Mouse (Mus musculus) right cerebral cortex, adult 2 months (tissue): ENCODE results near the gene Exoc3l.

Experiments
- DNase-seq, 2 experiments: peaks; one replicate each; pipeline ENCODE4 v3.0.0; 2021 to 2022; ENCODE audit warnings: low spot score in 2 of 2

The Exoc3l gene

DNA sequence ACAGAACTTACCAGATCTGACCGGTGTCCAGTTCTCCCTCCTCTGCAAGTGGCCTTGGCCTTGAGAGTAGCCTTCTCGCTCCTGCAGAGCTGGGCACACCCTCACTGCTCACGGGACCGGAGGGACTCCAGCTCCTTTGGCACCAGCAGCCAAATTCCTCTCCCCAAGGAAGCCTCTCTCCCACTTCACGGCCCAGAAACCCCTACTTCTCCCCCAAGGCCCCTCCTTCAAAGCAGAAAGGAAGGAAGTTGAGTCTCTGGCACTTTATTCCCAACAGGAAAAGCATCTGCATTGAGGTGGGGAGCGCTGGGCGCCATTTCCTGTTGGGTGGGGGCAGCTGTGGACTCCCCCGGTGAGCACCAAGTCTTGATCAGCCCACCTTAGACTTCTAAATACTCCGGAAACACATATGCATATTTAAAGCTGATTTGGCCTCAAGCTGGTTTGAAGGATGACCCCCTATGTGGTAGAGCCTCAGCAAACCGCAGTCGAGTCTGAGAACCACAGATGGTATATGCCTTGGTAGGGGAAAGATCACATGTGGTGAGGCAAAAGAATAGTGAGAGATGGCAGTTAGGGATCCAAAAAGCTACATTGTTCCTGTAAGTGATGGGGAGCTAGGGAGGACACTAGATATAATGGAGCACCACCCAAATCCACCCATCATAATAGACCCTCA lies at the start of gene Exoc3l:
Gene Exoc3l (minus strand): TSS at position 207 of the 679 bp plus-strand sequence.
- no peak for DNase-seq

GRCm38 (mm10) chr8:105345061-105345975 lies 49.4 kb upstream of the Exoc3l start:
- DNase-seq, result no peak

DNA sequence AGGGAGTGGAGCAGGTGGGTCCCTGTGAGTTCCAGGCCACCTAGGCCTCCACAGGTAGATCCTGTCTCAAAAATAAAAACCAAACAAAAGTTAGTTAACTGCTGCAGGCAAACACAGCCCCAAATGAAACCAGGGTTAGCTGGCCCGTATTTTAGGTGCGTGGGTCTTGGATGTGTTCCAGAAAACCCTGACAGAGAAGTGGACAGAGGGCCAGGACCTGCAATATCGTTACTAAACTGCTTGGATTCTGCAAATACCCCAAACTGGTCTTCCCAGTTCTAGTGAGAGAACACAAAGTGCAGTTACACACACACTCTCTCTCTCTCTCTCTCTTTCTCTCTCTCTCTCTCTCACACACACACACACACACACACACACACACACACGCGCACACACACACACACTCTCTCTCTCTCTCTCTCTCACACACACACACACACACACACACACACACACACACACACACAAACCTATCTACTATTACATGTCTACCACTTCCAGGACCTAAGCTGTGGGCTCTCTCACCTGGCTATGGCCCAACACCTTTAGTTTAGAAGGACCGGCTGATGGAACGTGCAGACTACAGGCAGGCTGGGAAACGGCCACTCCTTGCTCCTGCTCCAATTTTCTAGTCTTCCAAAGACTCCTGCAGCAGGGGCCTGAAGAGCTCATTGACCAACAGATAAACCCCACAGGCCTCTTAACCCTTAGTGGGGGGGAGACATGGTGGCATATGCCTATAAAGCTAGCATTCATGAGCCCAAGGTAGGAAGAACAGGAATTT lies 48.1 kb upstream of the Exoc3l start:
- no peak for DNase-seq

- DNase-seq, result no peak
Measured at GRCm38 (mm10) chr8:105342768-105343167, 46.9 kb upstream of the Exoc3l start.

DNA sequence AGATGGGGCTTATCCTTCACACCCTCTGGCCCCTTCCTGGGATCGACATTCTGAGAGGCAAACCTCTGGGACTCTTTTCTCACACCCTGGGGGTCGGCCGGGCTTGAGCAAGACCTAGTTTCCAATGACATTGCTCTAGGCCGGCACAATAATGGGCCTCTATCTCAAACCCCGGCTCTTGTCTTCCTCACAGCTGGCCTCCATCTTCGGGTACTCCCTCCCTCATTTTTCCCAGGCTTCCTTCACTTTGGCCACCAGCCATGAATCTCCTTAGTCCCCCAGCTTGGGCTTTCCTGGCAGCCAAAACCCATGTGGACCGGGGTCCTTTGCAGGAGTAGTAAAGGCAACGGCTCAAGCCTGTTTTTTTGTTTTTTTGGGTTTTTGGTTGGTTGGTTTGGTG lies 45.5 kb upstream of the Exoc3l start:
- DNase-seq, result no peak

DNA sequence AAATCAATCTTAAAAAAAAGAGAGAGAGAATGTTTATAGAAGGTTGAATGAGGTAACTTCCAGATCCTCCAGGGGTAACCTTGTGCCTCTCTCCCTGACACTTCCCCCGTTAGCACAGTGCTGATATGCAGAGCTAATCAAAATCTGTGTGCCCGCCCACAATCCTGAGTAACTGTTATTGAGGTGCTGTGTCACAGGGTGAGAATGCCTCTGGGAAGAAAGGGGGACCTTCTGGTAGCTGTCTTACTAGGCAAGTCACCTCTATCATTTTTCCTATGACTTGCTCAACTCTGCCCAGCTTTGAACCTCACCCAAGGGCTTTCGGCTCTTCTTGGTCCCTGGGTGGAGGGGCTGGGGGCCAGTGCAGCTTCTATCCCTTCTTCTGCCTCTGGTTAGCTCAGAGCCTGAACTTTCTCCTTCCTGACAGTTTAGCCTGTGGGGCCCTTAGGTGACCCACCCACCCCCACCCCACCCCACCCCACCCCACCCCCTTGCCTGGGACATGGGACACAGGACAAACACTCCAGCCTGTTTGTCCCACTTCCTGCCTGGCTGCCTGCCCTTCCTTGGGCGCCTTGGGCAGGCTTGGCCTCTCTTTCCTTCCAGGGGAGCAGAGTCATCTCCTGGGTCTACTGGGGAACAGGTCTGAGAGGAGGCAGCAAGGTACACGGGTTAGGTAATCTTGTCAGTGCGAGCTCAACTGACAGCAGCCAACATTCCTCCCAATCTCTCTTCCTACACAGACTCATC lies 44.2 kb upstream of the Exoc3l start:
- no peak for DNase-seq

DNA sequence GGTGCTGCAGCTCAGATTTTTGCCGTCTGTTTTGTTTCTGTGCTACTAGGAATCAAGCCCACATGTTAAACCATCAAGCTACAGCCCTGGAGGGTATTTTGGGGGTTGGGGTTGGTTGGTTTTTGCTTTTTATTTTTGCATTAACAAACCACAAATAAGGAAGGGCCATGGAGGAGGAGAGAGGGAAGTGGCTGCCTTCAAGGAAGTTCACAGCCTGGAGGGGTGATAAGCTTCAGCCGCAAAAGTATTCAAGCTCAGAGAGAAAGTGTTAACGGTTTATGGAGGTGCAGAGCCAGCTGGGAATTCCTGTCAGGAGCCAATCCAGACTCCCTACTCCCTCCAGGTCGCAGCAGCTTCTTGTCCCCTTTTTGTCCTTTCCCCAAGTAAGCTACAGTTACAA lies 43.1 kb upstream of the Exoc3l start:
- DNase-seq, result no peak

- DNase-seq, result no peak
Measured at GRCm38 (mm10) chr8:105336373-105337130, 40.7 kb upstream of the Exoc3l start.

DNA sequence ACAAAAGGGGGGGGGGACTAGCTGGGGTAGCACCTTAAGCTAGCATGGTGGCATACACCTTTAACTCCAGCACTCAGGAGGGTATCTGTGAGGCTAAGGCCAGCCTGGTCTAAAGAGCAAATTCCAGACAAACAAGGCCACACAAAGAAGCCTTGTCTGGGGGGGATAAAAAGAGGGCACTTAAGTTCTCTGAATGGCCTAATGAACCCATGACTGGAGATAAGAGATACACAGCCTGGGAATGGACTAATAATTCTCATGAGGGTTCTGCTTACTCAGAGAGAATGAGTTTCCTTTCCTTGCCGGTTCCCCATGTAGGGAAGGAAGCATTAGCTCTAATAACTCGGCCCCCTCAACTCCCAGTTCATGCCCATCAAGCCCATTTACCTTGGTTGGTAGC lies 36.6 kb upstream of the Exoc3l start:
- DNase-seq, result no peak

GRCm38 (mm10) chr8:105331931-105332330 lies 36.0 kb upstream of the Exoc3l start:
- DNase-seq, result no peak

- DNase-seq, result no peak
Measured at GRCm38 (mm10) chr8:105331469-105331868, 35.6 kb upstream of the Exoc3l start.

DNA sequence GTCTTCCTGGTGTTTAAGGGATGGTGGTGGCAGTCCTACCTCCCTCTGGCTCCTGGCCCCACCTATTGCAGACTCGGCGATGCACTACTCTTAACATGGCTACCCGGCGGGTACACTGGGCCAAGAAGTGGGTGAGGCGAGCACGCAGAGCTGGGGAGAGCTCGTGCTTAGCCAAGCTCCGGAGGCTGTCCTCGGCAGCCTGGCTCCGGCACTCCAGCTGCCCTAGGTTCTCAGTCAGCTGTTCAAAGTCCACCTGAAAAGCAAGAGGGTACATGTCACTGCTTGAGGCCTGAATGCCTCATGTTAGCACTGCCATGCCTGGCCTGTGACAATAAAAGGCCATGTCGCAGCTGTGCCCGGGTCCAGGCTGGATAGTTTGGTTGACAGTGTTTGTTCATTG lies 34.4 kb upstream of the Exoc3l start:
- no peak for DNase-seq

DNA sequence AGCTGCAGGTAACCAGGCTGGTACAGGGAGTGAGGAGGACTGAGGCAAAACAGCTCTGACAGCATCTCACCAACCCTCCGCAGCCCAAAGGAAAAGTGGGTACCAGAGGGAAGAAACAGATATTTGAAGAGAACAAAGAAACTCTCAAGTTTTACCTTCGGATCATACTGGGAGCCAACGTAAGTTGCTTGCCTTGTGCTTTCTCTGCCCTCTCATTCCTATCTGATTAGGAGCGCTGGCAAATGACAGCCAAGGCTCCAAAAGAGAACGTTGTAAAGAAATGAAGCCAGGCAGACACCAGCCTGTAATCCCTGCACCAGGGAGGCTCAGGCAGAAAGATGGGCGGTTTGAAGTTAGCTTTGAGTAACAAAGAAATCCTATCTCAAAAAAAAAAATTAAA lies 31.1 kb upstream of the Exoc3l start:
- no peak for DNase-seq

DNA sequence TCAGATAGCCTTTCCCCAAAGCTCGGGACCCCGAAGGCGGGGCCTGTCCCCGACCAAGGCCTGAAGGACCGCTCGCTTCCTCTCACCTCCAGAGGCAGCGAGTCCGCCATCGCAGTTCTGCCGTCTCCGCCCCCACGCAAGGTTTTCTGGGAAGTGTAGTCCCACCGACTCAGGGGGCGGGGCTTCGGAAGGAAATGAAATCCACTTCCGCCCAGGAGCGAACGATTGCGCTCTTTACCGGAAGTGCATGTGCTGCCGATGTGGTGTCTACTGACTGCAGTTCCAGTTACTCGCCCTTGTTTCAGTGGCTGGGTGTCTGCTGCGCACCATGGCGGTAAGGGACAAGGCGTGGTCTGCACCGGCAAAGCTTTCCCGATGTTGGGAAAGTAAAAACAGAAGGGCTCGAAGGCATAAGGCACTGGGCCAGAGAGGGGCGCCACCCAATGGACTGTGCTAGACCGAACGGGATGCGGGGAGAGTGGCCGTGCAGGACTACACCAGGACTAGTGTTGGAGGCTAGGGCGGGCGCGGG lies 30.3 kb upstream of the Exoc3l start, which contains the start of the genes Lrrc29 and Tmem208:
Gene Lrrc29 (minus strand): TSS at position 138 of the 532 bp plus-strand sequence.
Gene Tmem208 (plus strand): TSS at position 214 of the 532 bp plus-strand sequence.
- DNase-seq, result peak; percentile 96 to 98

DNA sequence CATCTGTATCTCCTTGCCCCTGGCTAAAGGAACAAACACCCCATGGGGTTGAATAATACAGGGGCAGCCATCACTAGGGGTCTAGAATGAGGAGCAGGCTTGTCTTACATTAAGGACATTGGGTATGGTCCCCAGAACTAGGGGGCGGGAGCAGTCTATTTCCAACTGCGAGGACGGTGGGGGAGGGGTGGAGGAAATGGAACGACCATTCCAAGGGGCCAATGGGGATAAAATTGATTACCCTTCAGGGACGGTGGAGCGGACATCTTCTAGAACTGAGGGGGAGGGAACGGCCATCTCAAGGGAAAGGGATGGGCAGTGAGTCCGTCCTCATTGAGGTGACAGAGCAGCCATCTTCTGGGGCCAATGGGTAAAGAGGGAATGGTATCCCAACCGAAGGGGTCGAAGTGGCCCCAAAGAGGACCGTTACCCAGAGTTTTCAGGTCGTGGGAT lies 29.8 kb upstream of the Exoc3l start:
- peak in 1 of 2 experiments; percentile 16 for DNase-seq

GRCm38 (mm10) chr8:105323183-105323582 lies 27.3 kb upstream of the Exoc3l start:
- no peak for DNase-seq

- DNase-seq, result no peak
Measured at GRCm38 (mm10) chr8:105318662-105319190, 22.8 kb upstream of the Exoc3l start.

GRCm38 (mm10) chr8:105317941-105318340 lies 22.0 kb upstream of the Exoc3l start:
- no peak for DNase-seq

DNA sequence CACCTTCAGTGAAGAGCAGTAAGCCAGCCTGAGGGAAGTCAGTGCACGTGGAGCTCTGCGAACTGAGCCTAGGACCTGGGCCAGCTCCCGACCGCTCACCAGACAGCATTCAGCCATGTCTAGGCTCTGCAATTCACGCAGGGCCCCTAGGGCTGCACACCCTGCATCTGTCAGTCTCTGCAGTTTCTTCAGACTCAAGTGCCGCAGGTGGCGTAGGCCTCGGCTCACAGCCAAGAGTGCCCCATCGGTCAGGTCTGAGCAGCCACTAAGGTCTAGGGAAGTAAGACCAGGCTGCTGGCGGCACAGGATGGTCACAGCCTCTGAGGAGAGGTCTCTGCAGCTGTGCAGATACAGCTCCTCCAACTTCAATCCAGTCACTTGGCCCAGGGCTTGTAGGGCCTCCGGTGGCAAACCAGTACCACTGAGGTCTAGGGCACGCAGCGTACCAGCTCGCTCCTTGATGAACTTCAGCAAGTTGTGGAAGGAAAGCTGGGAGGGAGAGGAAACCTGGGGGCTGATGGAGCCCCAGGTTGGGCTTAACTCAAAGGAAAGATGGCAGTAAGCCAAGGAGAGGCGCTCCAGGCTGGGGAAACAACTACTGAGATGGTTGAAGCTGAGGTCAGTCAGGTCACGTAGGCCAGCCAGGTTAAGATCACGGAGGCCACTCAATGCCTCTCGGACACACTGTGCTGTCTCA lies 19.3 kb upstream of the Exoc3l start:
- DNase-seq, result no peak
